Mouse (Mus musculus) testis, adult 2 months (tissue): ENCODE results near the gene Mepce.

Experiments
- CTCF ChIP-seq: fragments of 200-500 bp; IDR thresholded peaks from 2 replicates; pipeline ENCODE4 v1.5.1; 2012; ENCODE audit warnings: low read depth, mild to moderate bottlenecking, inconsistent platforms, low read length, moderate library complexity; ENCODE audit not compliant: control insufficient read depth, insufficient read depth, insufficient replicate concordance
- POLR2A ChIP-seq: fragments of 200-500 bp; IDR thresholded peaks from 2 replicates; pipeline ENCODE4 v1.6.1; 2012; ENCODE audit warnings: low read depth, mild to moderate bottlenecking, inconsistent platforms, low read length, moderate library complexity; ENCODE audit not compliant: control insufficient read depth

DNA sequence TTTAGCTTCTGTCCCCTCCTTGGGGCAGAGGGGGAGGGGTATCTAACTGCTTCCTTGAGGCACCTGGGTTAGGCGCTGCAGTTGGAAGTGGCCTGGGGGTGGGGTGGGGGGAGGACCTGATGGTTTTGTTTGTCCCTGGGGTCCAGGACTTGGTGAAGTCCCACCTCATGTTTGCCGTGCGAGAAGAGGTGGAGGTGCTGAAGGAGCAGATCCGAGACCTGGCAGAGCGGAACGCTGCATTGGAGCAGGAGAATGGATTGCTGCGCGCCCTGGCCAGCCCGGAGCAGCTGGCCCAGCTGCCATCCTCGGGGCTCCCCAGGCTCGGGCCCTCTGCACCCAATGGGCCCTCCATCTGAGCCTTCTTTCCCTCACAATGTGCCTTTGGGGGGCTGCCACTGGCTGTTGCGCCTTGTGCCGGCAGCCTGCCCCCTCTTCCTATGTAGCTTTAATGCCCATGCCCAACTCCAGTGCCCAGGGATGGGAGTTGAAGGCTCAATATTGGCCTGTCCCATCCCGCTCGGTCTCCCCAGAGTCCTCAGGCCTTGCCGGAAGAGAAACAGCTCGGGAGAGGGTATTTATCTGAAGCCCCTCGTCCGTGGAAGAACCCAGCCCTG is 28.4 kb downstream of the Mepce start:
- TF ChIP-seq CTCF = no peak
- no peak for TF ChIP-seq POLR2A
